Mouse (Mus musculus) liver, embryonic 15.5 days (tissue): ENCODE measurements around the gene Gm49321. TPM values are rescaled to one million over a fixed set of nuclear protein-coding genes. Genes with fewer than 3 reads are reported as not detected.
A peak's percentile ranks its signal among the peaks of the same experiment; 100 is the strongest.

ENCODE experiments used
- ATAC-seq: fragments of 200-750 bp; cut with Nextera tagmentation; 2 replicates; pipeline ENCODE4 v1.8.0; 2017; ENCODE audit warnings: moderate number of reproducible peaks, mild to moderate bottlenecking, moderate library complexity; ENCODE audit not compliant: insufficient read depth
- H3K27ac ChIP-seq: fragments of 300-500 bp; sonication (generic); replicated peaks from 2 replicates; pipeline ENCODE4 v1.5.1; 2015; ENCODE audit warnings: mild to moderate bottlenecking, inconsistent platforms
- H3K27me3 ChIP-seq: fragments of 300-500 bp; sonication (generic); 2 replicates; pipeline ENCODE4 v1.6.1; 2015; ENCODE audit warnings: mild to moderate bottlenecking, inconsistent platforms
- H3K36me3 ChIP-seq: fragments of 300-500 bp; sonication (generic); replicated peaks from 2 replicates; pipeline ENCODE4 v1.6.1; 2015; ENCODE audit warnings: moderate library complexity, mild to moderate bottlenecking, inconsistent platforms
- H3K4me1 ChIP-seq: fragments of 300-500 bp; sonication (generic); replicated peaks from 2 replicates; pipeline ENCODE4 v1.6.1; 2015; ENCODE audit warnings: inconsistent platforms
- H3K4me2 ChIP-seq: fragments of 300-500 bp; sonication (generic); 2 replicates; pipeline ENCODE4 v1.6.1; 2015; ENCODE audit warnings: moderate library complexity, mild to moderate bottlenecking, inconsistent platforms
- H3K4me3 ChIP-seq: fragments of 300-500 bp; sonication (generic); replicated peaks from 2 replicates; pipeline ENCODE4 v1.5.1; 2015; ENCODE audit warnings: mild to moderate bottlenecking, inconsistent platforms
- H3K9ac ChIP-seq: fragments of 300-500 bp; sonication (generic); 2 replicates; pipeline ENCODE4 v1.6.1; 2015; ENCODE audit warnings: moderate library complexity, mild to moderate bottlenecking, inconsistent platforms
- H3K9me3 ChIP-seq: fragments of 300-500 bp; sonication (generic); replicated peaks from 2 replicates; pipeline ENCODE4 v1.6.1; 2016; ENCODE audit warnings: inconsistent platforms
- WGBS: fragments of 180-500 bp; shearing (Covaris S2); methylation state at CpG from one replicate; pipeline ENCODE4 v1.1.7; 2015; ENCODE audit warnings: mixed read lengths; ENCODE audit not compliant: insufficient replicate concordance; 5-methylcytosine and 5-hydroxymethylcytosine counted together
- polyA plus RNA-seq: library from polyadenylated mRNA; unstranded; fragments of >200 nt; fragmentation: Nextera tagmentation; extraction: Ambion mirVana; gene quantifications from 2 replicates; pipeline ENCODE4 v1.2.1, GENCODE M21; 2015

Gene Gm49321
- polyA plus RNA-seq, 1 experiment from 2014 or later, result 2.9 TPM

GRCm38 (mm10) chr12:73949318-73950058, 12.0 kb downstream of the Gm49321 start:
- H3K4me1 ChIP-seq, result peaks cover 22% of the 10 kb centered on the region
- 0 out of 2 replicates have a peak, but pooled peaks cover 17% of the 10 kb centered on the region for H3K36me3 ChIP-seq
- peak overlapping the region; percentile 47 for H3K4me3 ChIP-seq
- peak; percentile 68 for ATAC-seq
- no peaks in the 10 kb centered on the region for H3K9me3 ChIP-seq
- peak overlapping the region; percentile 32; the same call in 1 of the 2 replicates for H3K9ac ChIP-seq
- WGBS, result 6% methylated on average over 46 of the region's 46 CpGs
- H3K4me2 ChIP-seq, result peak overlapping the region; percentile 73
- peaks cover 16% of the 10 kb centered on the region for H3K27me3 ChIP-seq
- no peak overlapping the region for H3K27ac ChIP-seq

- Histone ChIP-seq H3K4me3 (peak overlapping the region; percentile 43), H3K9me3 (no peaks in the 10 kb centered on the region), H3K27ac (no peak overlapping the region), H3K4me1 (peaks cover 23% of the 10 kb centered on the region), H3K27me3 (peaks cover 16% of the 10 kb centered on the region), H3K4me2 (peak overlapping the region; percentile 68), H3K9ac (peak overlapping the region; percentile 37; the same call in 1 of the 2 replicates), H3K36me3 (0 out of 2 replicates have a peak, but pooled peaks cover 2% of the 10 kb centered on the region)
- WGBS, result 13% methylated on average over 15 of the region's 15 CpGs
- no peak for ATAC-seq
These were observed 15.4 kb downstream of the Gm49321 start for GRCm38 (mm10) chr12:73952879-73953278.

GRCm38 (mm10) chr12:73953420-73954186, 16.1 kb downstream of the Gm49321 start:
- Histone ChIP-seq H3K9me3 (no peaks in the 10 kb centered on the region), H3K4me1 (peaks cover 23% of the 10 kb centered on the region), H3K4me3 (peak overlapping the region; percentile 43), H3K27me3 (peaks cover 16% of the 10 kb centered on the region), H3K27ac (no peak overlapping the region), H3K9ac (peak overlapping the region; percentile 37; the same call in 1 of the 2 replicates), H3K4me2 (peak overlapping the region; percentile 68), H3K36me3 (no peaks in the 10 kb centered on the region)
- ATAC-seq, result peak; percentile 62
- WGBS, result 15% methylated on average over 14 of the region's 14 CpGs

- Histone ChIP-seq H3K27ac (no peak overlapping the region), H3K36me3 (no peaks in the 10 kb centered on the region), H3K4me3 (no peak overlapping the region), H3K4me2 (no peak overlapping the region), H3K4me1 (peaks cover 18% of the 10 kb centered on the region), H3K9ac (no peak overlapping the region), H3K27me3 (peaks cover 12% of the 10 kb centered on the region), H3K9me3 (no peaks in the 10 kb centered on the region)
- 43% methylated on average over 5 of the region's 5 CpGs for WGBS
- no peak for ATAC-seq
These were observed 17.3 kb downstream of the Gm49321 start for GRCm38 (mm10) chr12:73954785-73955184.

GRCm38 (mm10) chr12:73957676-73958075, 20.2 kb downstream of the Gm49321 start:
- H3K4me3 ChIP-seq, result no peak overlapping the region
- H3K4me2 ChIP-seq, result no peak overlapping the region
- H3K36me3 ChIP-seq, result no peaks in the 10 kb centered on the region
- no peak overlapping the region for H3K27ac ChIP-seq
- H3K9ac ChIP-seq, result no peak overlapping the region
- ATAC-seq, result no peak
- 67% methylated on average over 3 of the region's 3 CpGs for WGBS
- peaks cover 15% of the 10 kb centered on the region for H3K4me1 ChIP-seq
- no peaks in the 10 kb centered on the region for H3K9me3 ChIP-seq
- no peaks in the 10 kb centered on the region for H3K27me3 ChIP-seq

GRCm38 (mm10) chr12:73958830-73959229, 21.4 kb downstream of the Gm49321 start:
- H3K4me2 ChIP-seq, result no peak overlapping the region
- H3K27ac ChIP-seq, result no peak overlapping the region
- H3K9ac ChIP-seq, result no peak overlapping the region
- H3K36me3 ChIP-seq, result no peaks in the 10 kb centered on the region
- ATAC-seq, result no peak
- no peaks in the 10 kb centered on the region for H3K27me3 ChIP-seq
- peaks cover 8% of the 10 kb centered on the region for H3K4me1 ChIP-seq
- WGBS, result 58% methylated on average over 2 of the region's 2 CpGs
- H3K9me3 ChIP-seq, result no peaks in the 10 kb centered on the region
- H3K4me3 ChIP-seq, result no peak overlapping the region

- Histone ChIP-seq H3K4me1 (peaks cover 12% of the 10 kb centered on the region), H3K27ac (peak within 1 kb of the TSS; percentile 45; the same call in 1 of the 2 replicates), H3K4me2 (peak within 1 kb of the TSS; percentile 87), H3K9me3 (no peaks in the 10 kb centered on the region), H3K4me3 (peak within 1 kb of the TSS; percentile 84), H3K36me3 (peaks cover 19% of the 10 kb centered on the region), H3K27me3 (no peaks in the 10 kb centered on the region), H3K9ac (peak within 1 kb of the TSS; percentile 80)
- ATAC-seq, result peak; percentile 99
- under 1% methylated on average over 60 of the region's 60 CpGs for WGBS
These were observed 27.1 kb downstream of the Gm49321 start, which contains the start of gene Snapc1 for GRCm38 (mm10) chr12:73964291-73965281. Gene Snapc1 (plus strand): TSS chr12:73964481.

- H3K27me3 ChIP-seq, result no peaks in the 10 kb centered on the region
- no peaks in the 10 kb centered on the region for H3K9me3 ChIP-seq
- H3K9ac ChIP-seq, result no peak overlapping the region
- H3K27ac ChIP-seq, result no peak overlapping the region
- H3K4me1 ChIP-seq, result peaks cover 8% of the 10 kb centered on the region
- no peak overlapping the region for H3K4me2 ChIP-seq
- WGBS, result 87% methylated on average over 8 of the region's 8 CpGs
- H3K36me3 ChIP-seq, result peaks cover 51% of the 10 kb centered on the region
- no peak overlapping the region for H3K4me3 ChIP-seq
- no peak for ATAC-seq
These were observed 31.7 kb downstream of the Gm49321 start for GRCm38 (mm10) chr12:73969142-73969541.

GRCm38 (mm10) chr12:73974584-73974983, 37.1 kb downstream of the Gm49321 start:
- Histone ChIP-seq H3K4me3 (no peak overlapping the region), H3K4me2 (no peak overlapping the region), H3K4me1 (no peaks in the 10 kb centered on the region), H3K36me3 (peaks cover 49% of the 10 kb centered on the region), H3K27me3 (no peaks in the 10 kb centered on the region), H3K9me3 (no peaks in the 10 kb centered on the region), H3K27ac (no peak overlapping the region), H3K9ac (no peak overlapping the region)
- 79% methylated on average over 6 of the region's 6 CpGs for WGBS
- no peak for ATAC-seq

GRCm38 (mm10) chr12:73978144-73978543, 40.7 kb downstream of the Gm49321 start:
- no peaks in the 10 kb centered on the region for H3K9me3 ChIP-seq
- no peaks in the 10 kb centered on the region for H3K27me3 ChIP-seq
- H3K36me3 ChIP-seq, result peaks cover 30% of the 10 kb centered on the region; the same call in 1 of the 2 replicates
- WGBS, result 72% methylated on average over 3 of the region's 3 CpGs
- no peak overlapping the region for H3K4me3 ChIP-seq
- H3K4me1 ChIP-seq, result no peaks in the 10 kb centered on the region
- no peak overlapping the region for H3K9ac ChIP-seq
- no peak for ATAC-seq
- no peak overlapping the region for H3K4me2 ChIP-seq
- H3K27ac ChIP-seq, result no peak overlapping the region
